In the genomic region with DNA sequence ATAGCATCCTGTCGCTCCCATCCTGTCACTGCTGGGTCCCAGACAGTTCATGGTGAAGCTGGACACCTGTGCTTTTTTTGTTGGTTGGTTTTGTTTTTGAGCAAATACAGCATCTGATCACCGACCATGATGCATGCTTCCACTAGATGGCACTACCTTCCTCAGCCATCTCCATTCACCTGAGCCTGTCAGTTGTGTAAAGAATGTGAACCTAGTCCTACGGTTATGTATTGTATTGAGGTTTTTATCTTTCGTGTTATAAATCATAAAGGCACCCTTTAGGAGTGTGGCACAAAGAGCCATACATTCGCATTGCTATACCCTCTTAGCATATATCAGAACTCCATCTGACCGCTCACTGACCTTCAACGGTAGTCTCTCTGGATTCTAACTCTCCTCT, we compare ENCODE assay signal across 11 mouse cellular contexts. TPM values are rescaled to one million over a fixed set of nuclear protein-coding genes. Genes with fewer than 3 reads are reported as not detected.
A peak's percentile ranks its signal among the peaks of the same experiment; 100 is the strongest.
DNase-seq lines count a peak whose midpoint lies in the region; ATAC-seq lines count a peak whose summit lies in the region.
"Had no signal": no experiment of that assay in that cellular context is flagged by ENCODE, and none has a peak within 500 bp of the region (broad histone marks: within the 10 kb centered on the region; RNA-seq: fewer than 3 reads in every experiment).

No protein-coding gene starts in this region.

- 50% methylated on average over 7 of the region's 7 CpGs for WGBS in kidney, embryonic 16.5 days
- 54% methylated on average over 7 of the region's 7 CpGs for WGBS in midbrain, embryonic 13.5 days

- H3K4me3 ChIP-seq in kidney, embryonic 16.5 days (ENCODE audit: low read length), result no peak overlapping the region
- no peak overlapping the region for H3K4me3 ChIP-seq in midbrain, embryonic 13.5 days (replicated peaks)
- H3K4me3 ChIP-seq: megakaryocyte, embryonic 14.5 days had no signal

- ATAC-seq in kidney, embryonic 16.5 days (ENCODE audit: low FRiP score, low TSS enrichment), result peak; percentile 31; the same call in 1 of the 2 replicates
- ATAC-seq in midbrain, embryonic 13.5 days, result peak; percentile 70

- DNase-seq in kidney, postnatal 14 days, result no peak
- DNase-seq in R1 (ENCODE audit: low read depth, low spot score), result peak; percentile 22
- peak; percentile 20 for DNase-seq in embryo, embryonic 11 days
- DNase-seq in adrenal gland, adult (ENCODE audit: inconsistent age in 2 of 2, low spot score in 1 of 2), result no peak
- DNase-seq in adrenal gland, postnatal 10 days, result no peak
- DNase-seq in yolk sac, embryonic 10.5 days (ENCODE audit: low spot score), result no peak
- DNase-seq: thymus, postnatal 36 days had no signal

- H3K4me2 ChIP-seq in kidney, embryonic 16.5 days (replicated peaks; ENCODE audit: low read depth, low read length), result no peak overlapping the region
- H3K4me2 ChIP-seq in midbrain, embryonic 13.5 days (replicated peaks), result no peak overlapping the region

- H3K27me3 ChIP-seq in kidney, embryonic 16.5 days (ENCODE audit: insufficient read depth, low read length), result no peaks in the 10 kb centered on the region
- no peaks in the 10 kb centered on the region for H3K27me3 ChIP-seq in midbrain, embryonic 13.5 days
- H3K27me3 ChIP-seq: megakaryocyte, embryonic 14.5 days had no signal

- H3K4me1 ChIP-seq in kidney, embryonic 16.5 days (ENCODE audit: insufficient read depth, low read length), result no peaks in the 10 kb centered on the region
- peaks cover 10% of the 10 kb centered on the region for H3K4me1 ChIP-seq in midbrain, embryonic 13.5 days (replicated peaks)

- H3K9ac ChIP-seq in kidney, embryonic 16.5 days (replicated peaks; ENCODE audit: low read length), result no peak overlapping the region
- H3K9ac ChIP-seq in midbrain, embryonic 13.5 days (replicated peaks), result no peak overlapping the region

- no peak overlapping the region for H3K27ac ChIP-seq in kidney, embryonic 16.5 days (ENCODE audit: low read length)
- no peak overlapping the region for H3K27ac ChIP-seq in midbrain, embryonic 13.5 days

- no peaks in the 10 kb centered on the region for H3K36me3 ChIP-seq in kidney, embryonic 16.5 days (ENCODE audit: insufficient read depth, low read length)
- peaks cover 5% of the 10 kb centered on the region for H3K36me3 ChIP-seq in midbrain, embryonic 13.5 days

- no peaks in the 10 kb centered on the region for H3K9me3 ChIP-seq in kidney, embryonic 16.5 days (ENCODE audit: low read length)
- no peaks in the 10 kb centered on the region for H3K9me3 ChIP-seq in midbrain, embryonic 13.5 days
- H3K9me3 ChIP-seq: megakaryocyte, embryonic 14.5 days had no signal

RNA-seq across cellular contexts. Expression of a gene that starts 49.9 kb away (rescaled TPM):
- polyA plus RNA-seq in kidney, embryonic 16.5 days (2015; fragmentation: Nextera tagmentation; extraction: Ambion mirVana), result 5.4 and 6.7 TPM in 2 replicates
- 6.8 and 10.7 TPM in 2 replicates for polyA plus RNA-seq in midbrain, embryonic 13.5 days (2015; fragmentation: Nextera tagmentation; extraction: Ambion mirVana)
- total RNA-seq in adrenal gland, postnatal 10 days (2021), result not detected
- total RNA-seq: adrenal gland, adult 18-20 months had no signal

Comparison
In these comparisons a context has a peak if more than half of its experiments do, and no peak if none do; other contexts are left out.
1. DNase-seq: peak in R1 (single experiment) and embryo, embryonic 11 days (single experiment); none in kidney, postnatal 14 days (single experiment), adrenal gland, adult (0 of 2), adrenal gland, postnatal 10 days (single experiment) and yolk sac, embryonic 10.5 days (single experiment).